Mouse (Mus musculus) kidney, adult 2 months (tissue): ENCODE measurements around the gene Nacc1. TPM values are rescaled to one million over a fixed set of nuclear protein-coding genes. Genes with fewer than 3 reads are reported as not detected.
A peak's percentile ranks its signal among the peaks of the same experiment; 100 is the strongest.

Source experiments
- DNase-seq: peaks from one replicate; pipeline ENCODE4 v3.0.0; 2021
- H3K27ac ChIP-seq: fragments of 200-500 bp; 2 replicates; pipeline ENCODE4 v1.5.1; 2012; ENCODE audit warnings: low read depth, low read length, control low read depth, inconsistent platforms; ENCODE audit not compliant: insufficient read depth
- H3K27me3 ChIP-seq: fragments of 200-500 bp; replicated peaks from 2 replicates; pipeline ENCODE4 v1.6.1; 2012; ENCODE audit warnings: mild to moderate bottlenecking, moderate library complexity, low read length, inconsistent platforms; ENCODE audit not compliant: control insufficient read depth, insufficient read depth
- H3K36me3 ChIP-seq: fragments of 200-500 bp; 2 replicates; pipeline ENCODE4 v1.6.1; 2012; ENCODE audit warnings: mild to moderate bottlenecking, moderate library complexity, low read length, inconsistent platforms; ENCODE audit not compliant: control insufficient read depth, insufficient read depth
- H3K4me1 ChIP-seq: fragments of 200-500 bp; 2 replicates; pipeline ENCODE4 v1.6.1; 2011; ENCODE audit warnings: low read length; ENCODE audit not compliant: control insufficient read depth, insufficient read depth
- H3K4me3 ChIP-seq: fragments of 200-500 bp; 2 replicates; pipeline ENCODE4 v1.5.1; 2011; ENCODE audit warnings: mild to moderate bottlenecking, low read depth, low read length, control low read depth; ENCODE audit not compliant: insufficient read depth
- CTCF ChIP-seq: fragments of 200-500 bp; conservative IDR thresholded peaks from 2 replicates; pipeline ENCODE4 v1.5.1; 2011; ENCODE audit warnings: low read depth, mild to moderate bottlenecking, control low read depth, low read length, moderate library complexity, mixed read lengths; ENCODE audit not compliant: insufficient read depth, insufficient read length
- POLR2A ChIP-seq: fragments of 200-500 bp; IDR thresholded peaks from one replicate; pipeline ENCODE4 v1.6.1; 2011; ENCODE audit warnings: low read depth, low read length, control low read depth
- WGBS: fragments of 180-500 bp; shearing (Covaris S2); methylation state at CpG from one replicate; pipeline ENCODE4 v1.1.7; 2018; 5-methylcytosine and 5-hydroxymethylcytosine counted together
- polyA plus RNA-seq: library from polyadenylated mRNA; depleted of rRNA; stranded (reverse); fragments of >200 nt; gene quantifications from 2 replicates; pipeline ENCODE4 v1.2.3, GENCODE M21; 2012

The Nacc1 gene
- polyA plus RNA-seq, 1 experiment = 85.8 TPM

DNA sequence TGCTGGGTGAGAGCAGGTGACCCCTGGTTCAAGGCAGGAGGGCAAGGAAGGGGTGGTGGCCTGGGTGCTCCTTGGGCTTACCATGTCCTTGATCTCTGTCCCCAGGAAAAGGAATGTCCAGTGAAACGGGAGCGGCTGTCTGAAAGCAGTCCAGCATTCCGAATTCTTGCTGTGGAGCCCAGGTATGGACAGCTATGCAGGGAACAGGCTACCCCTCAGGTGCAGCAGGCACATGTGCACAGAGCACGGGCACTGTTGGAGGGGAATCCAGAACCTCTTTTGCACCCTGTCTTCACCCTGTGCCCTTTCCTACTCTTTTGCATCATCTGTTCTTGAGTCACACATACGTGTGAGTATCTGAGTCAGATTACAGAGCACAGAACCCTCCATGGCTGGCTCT lies 10.6 kb upstream of the Nacc1 start:
- WGBS = 90% methylated on average over 5 of the region's 5 CpGs
- DNase-seq = no peak
- Histone ChIP-seq H3K36me3 (no peaks in the 10 kb centered on the region), H3K4me3 (no peak overlapping the region), H3K4me1 (0 out of 2 replicates have a peak, but pooled peaks cover 3% of the 10 kb centered on the region), H3K27ac (no peak overlapping the region), H3K27me3 (no peaks in the 10 kb centered on the region)
- TF ChIP-seq POLR2A = no peak
- TF ChIP-seq CTCF = no peak

DNA sequence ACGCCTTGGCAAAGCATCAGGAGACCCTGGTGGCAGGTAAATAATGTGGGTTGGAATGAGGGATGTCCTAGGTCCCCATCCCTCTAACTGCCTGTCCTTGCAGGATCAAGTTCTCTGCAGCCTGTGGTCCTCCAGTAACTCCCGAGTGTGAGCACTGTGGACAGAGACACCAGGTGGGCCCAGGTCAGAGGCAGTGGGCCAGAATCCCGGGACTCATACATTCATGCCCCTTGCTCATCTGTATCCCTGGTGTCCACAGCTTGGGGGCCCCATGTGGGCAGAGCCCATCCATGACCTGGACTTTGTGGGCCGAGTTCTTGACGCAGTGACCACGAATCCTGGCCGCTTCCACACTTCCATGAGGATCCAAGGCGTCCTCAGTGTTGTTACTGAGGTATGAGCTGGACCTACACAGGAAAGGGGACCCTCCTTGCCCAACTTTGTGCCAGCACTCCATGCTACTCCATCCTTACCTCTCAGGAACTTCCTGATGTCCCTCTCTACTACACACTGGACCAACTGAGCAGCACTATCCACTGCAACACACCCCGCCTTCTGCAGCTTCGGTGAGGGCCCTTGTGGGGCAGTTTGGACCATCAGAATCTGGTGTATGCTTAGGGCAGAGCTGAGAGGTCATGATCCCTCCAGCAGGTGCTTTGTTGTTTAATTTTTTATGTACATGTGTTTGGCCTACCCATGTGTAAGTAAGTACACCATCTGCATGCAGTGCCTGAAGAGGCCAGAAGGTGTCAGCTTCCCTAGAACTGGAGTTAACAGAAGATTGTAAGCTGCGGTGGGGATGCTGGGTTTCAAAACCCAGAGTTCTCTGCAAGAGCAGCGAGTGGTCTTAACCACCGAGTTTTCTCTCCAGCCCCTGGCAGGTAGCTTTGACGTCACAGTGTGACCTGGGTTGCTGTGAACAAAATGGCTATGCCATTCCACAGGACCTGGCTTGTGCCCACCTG lies 9.8 kb upstream of the Nacc1 start:
- Histone ChIP-seq H3K4me3 (no peak overlapping the region), H3K27ac (no peak overlapping the region), H3K36me3 (no peaks in the 10 kb centered on the region), H3K4me1 (0 out of 2 replicates have a peak, but pooled peaks cover 3% of the 10 kb centered on the region), H3K27me3 (no peaks in the 10 kb centered on the region)
- no peak for TF ChIP-seq POLR2A
- TF ChIP-seq CTCF = peak; percentile 46
- no peak for DNase-seq
- WGBS = 88% methylated on average over 14 of the region's 14 CpGs

DNA sequence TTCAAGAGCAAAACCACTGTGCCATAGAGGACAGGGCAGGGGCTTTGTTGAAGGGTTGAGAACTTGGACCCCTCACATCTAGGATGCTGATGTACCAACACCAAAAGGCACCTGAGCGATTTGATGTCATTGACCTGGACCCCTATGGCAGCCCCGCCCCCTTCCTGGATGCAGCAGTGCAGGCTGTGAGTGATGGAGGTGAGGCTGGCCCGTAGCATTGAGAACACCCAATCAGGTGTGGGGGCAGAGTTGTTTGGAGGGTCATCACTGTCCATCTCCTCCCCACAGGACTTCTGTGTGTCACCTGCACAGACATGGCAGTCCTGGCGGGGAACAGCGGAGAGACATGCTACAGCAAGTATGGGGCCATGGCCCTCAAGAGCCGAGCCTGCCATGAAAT lies 7.5 kb upstream of the Nacc1 start:
- Histone ChIP-seq H3K4me3 (no peak overlapping the region), H3K27ac (no peak overlapping the region), H3K4me1 (0 out of 2 replicates have a peak, but pooled peaks cover 3% of the 10 kb centered on the region), H3K36me3 (no peaks in the 10 kb centered on the region), H3K27me3 (no peaks in the 10 kb centered on the region)
- WGBS = 88% methylated on average over 6 of the region's 6 CpGs
- DNase-seq = no peak
- TF ChIP-seq CTCF (no peak), POLR2A (no peak)

DNA sequence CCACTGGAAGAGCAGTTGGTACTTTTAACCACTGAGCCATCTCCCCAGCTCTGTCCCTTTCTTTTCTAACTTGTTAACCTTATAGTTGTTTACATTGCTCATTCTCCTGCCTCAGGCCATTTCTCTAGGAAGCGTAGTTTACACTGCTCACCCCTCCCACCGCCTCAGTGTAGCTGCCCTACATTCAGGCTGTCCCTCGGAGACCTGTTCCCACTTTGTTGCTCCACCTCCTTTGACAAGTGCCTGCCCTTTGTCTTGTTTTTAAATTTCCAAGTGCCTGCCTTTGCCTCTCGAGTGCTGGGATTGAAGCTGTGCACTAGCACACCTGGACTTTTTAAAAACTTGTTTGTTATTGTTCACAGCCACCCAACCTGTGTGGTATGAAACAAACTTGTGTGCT lies 5.7 kb upstream of the Nacc1 start:
- WGBS = 83% methylated on average over 4 of the region's 4 CpGs

DNA sequence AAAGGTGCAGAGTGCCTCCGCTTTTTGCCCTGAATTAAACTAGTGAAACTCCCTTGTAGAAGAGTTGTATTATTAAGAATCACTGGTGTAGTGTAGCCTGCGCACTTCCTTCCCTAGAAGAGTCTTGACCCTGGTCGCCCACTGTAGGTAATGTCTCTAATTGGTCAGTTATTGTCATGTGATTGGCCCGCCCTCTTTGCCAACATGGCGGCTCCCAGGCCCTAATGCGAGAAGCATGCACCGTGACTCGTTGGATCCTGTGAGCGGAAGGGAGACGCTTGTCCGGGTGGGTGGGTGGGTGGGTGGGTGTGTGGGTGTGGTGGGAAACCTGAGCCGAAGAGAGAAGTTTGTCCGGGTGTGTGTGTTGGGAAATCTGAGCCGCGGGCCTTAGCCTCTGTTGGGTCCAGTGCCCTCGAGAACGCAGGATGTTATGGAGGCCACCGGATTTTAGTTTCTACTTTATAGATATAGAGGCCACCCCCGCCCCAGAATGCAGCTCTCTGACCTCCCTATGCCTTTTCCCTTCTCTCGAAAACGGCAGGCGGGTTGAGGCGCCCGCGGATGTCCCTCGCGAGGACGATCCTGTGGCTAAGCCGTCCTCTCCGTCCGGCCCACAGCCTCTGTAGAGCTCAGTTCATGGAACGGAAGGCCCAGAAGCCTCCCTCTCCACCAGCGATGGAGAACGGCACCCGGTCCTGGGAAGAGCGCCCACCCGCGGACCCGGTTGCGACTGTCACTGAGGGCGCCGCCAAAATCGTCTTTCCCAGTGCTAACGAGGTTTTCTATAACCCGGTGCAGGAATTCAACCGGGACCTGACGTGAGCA lies 1.6 kb upstream of the Nacc1 start:
- DNase-seq = peak; percentile 97
- TF ChIP-seq CTCF (no peak), POLR2A (no peak)

More for the DNA sequence above, 5.7 kb upstream of the Nacc1 start:
- Histone ChIP-seq H3K27ac (no peak overlapping the region), H3K4me1 (peaks cover 5% of the 10 kb centered on the region; the same call in 1 of the 2 replicates), H3K27me3 (no peaks in the 10 kb centered on the region), H3K4me3 (no peak overlapping the region), H3K36me3 (no peaks in the 10 kb centered on the region)
- no peak for DNase-seq
- TF ChIP-seq CTCF (no peak), POLR2A (no peak)

DNA sequence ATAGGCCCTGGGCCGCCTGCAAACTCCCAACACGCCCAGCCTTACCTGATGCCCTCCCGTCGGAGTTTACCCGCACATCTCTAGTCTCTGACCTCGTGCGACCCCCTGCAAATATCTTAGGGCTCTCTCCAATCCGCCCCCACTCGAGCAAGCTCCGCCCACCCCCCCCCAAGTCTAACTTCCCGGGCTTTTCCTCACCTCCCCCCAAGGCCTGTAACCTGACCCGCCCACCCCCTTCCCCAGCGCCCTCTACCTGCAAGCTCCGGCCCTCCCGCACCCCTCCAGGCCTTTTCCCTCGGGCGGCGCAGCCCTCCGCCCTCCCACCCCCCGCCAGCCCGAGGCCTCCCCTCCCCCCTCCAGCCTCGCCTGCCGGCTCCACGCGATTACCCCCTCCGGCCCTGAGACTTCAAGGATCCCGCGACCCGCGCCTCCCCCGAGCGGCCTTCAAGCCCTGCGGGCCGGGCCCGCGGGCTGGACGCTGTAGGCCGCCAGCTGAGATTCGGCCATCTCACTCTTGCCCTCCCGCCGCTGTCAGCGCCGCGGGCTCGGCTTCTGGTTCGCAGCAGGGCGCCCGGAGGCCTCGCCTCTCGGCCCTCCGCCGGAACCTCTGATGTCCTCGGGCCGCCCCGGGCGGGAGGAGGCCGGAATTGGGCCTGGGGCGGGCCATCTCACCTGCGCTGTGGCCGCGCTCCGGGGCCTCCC lies 508 bp downstream of the Nacc1 start:
- DNase-seq = peak; percentile 54

More for the DNA sequence above, 1.6 kb upstream of the Nacc1 start:
- Histone ChIP-seq H3K4me3 (peak overlapping the region; percentile 75), H3K36me3 (no peaks in the 10 kb centered on the region), H3K27ac (no peak overlapping the region), H3K27me3 (no peaks in the 10 kb centered on the region), H3K4me1 (peaks cover 23% of the 10 kb centered on the region)
- WGBS = under 1% methylated on average over 47 of the region's 47 CpGs

More for the DNA sequence above, 508 bp downstream of the Nacc1 start:
- Histone ChIP-seq H3K4me1 (peaks cover 26% of the 10 kb centered on the region), H3K4me3 (peak overlapping the region; percentile 88), H3K27me3 (no peaks in the 10 kb centered on the region), H3K27ac (peak overlapping the region; percentile 73), H3K36me3 (no peaks in the 10 kb centered on the region)
- WGBS = under 1% methylated on average over 57 of the region's 62 CpGs
- TF ChIP-seq CTCF (no peak), POLR2A (no peak)
